9 mouse cellular contexts compared by ENCODE assay signal in the genomic region with DNA sequence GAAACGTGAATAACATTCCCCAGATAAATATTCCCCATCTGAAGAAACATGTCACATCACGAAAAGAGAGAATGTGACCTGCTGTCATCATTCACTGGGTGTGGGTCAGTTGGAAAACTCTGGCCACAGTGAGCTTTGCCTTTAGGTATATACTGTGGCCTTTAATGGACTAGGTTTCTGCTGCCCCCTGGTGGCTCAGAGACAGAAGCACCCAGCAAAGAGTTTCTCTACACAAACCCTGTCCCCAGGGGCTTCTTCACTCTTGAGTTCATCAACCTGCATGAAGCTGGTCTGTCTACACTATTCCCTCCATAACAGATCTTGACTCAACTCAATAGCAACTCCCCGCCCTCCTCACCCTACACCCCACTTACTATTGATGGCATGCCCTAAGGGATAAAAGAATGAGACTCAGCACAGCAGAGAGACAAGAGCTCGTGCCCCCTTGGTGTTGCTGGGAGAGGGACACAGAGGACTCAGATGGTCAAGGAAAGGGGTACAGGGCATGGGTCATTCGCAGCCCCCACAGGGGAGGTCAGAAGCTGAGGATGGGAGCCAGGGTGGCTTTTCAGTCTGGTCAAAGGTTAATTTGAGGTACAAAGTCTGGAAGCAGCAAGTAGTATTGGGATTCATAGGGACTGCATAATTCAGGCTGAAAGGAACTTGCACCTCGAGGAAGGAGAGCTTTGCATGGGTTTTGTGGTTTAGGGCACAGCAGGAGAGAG. TPM values are rescaled to one million over a fixed set of nuclear protein-coding genes. Genes with fewer than 3 reads are reported as not detected.
A peak's percentile ranks its signal among the peaks of the same experiment; 100 is the strongest.
DNase-seq lines count a peak whose midpoint lies in the region; ATAC-seq and TF ChIP-seq lines count a peak whose summit lies in the region.
"Had no signal": no experiment of that assay in that cellular context is flagged by ENCODE, and none has a peak within 500 bp of the region (broad histone marks: within the 10 kb centered on the region; RNA-seq: fewer than 3 reads in every experiment).

No protein-coding gene starts in this region.

- no peak overlapping the region for H3K4me3 ChIP-seq in forebrain, embryonic 13.5 days
- no peak overlapping the region for H3K4me3 ChIP-seq in forebrain, embryonic 15.5 days
- H3K4me3 ChIP-seq in bone marrow, adult 2 months (replicated peaks; ENCODE audit: control insufficient read depth, low read depth, low read length), result no peak overlapping the region
- H3K4me3 ChIP-seq in forebrain, embryonic 14.5 days (ENCODE audit: low read depth, low read length), result no peak overlapping the region
- no peak overlapping the region for H3K4me3 ChIP-seq in intestine, postnatal 0 days (ENCODE audit: low read depth, low read length)
- H3K4me3 ChIP-seq in stomach, embryonic 14.5 days (ENCODE audit: low read depth, low read length), result no peak overlapping the region
- H3K4me3 ChIP-seq: megakaryocyte, embryonic 14.5 days had no signal

- no peak overlapping the region for H3K9ac ChIP-seq in forebrain, embryonic 13.5 days
- H3K9ac ChIP-seq in forebrain, embryonic 15.5 days (replicated peaks), result no peak overlapping the region
- no peak overlapping the region for H3K9ac ChIP-seq in forebrain, embryonic 14.5 days (ENCODE audit: low read length)
- H3K9ac ChIP-seq in intestine, postnatal 0 days (ENCODE audit: low read depth, low read length), result no peak overlapping the region
- H3K9ac ChIP-seq in stomach, embryonic 14.5 days (replicated peaks; ENCODE audit: low read depth, low read length), result no peak overlapping the region

- H3K27me3 ChIP-seq in forebrain, embryonic 13.5 days, result no peaks in the 10 kb centered on the region; the same call in 1 of the 2 replicates
- H3K27me3 ChIP-seq in forebrain, embryonic 15.5 days, result no peaks in the 10 kb centered on the region
- no peaks in the 10 kb centered on the region for H3K27me3 ChIP-seq in forebrain, embryonic 14.5 days (replicated peaks; ENCODE audit: control insufficient read depth, insufficient read depth, low read length)
- no peaks in the 10 kb centered on the region for H3K27me3 ChIP-seq in intestine, postnatal 0 days (replicated peaks; ENCODE audit: control insufficient read depth, insufficient read depth, low read length)
- H3K27me3 ChIP-seq in stomach, embryonic 14.5 days (ENCODE audit: control insufficient read depth, insufficient read depth, low read length), result no peaks in the 10 kb centered on the region

- no peaks in the 10 kb centered on the region for H3K4me1 ChIP-seq in forebrain, embryonic 13.5 days
- H3K4me1 ChIP-seq in forebrain, embryonic 15.5 days, result no peaks in the 10 kb centered on the region
- H3K4me1 ChIP-seq in bone marrow, adult 2 months (ENCODE audit: control insufficient read depth, insufficient read depth, low read length), result no peaks in the 10 kb centered on the region
- H3K4me1 ChIP-seq in forebrain, embryonic 14.5 days (ENCODE audit: control insufficient read depth, insufficient read depth, low read length), result no peaks in the 10 kb centered on the region
- H3K4me1 ChIP-seq in intestine, postnatal 0 days (replicated peaks; ENCODE audit: control insufficient read depth, insufficient read depth, low read length), result no peaks in the 10 kb centered on the region; the same call in 1 of the 2 replicates
- no peaks in the 10 kb centered on the region for H3K4me1 ChIP-seq in stomach, embryonic 14.5 days (ENCODE audit: control insufficient read depth, insufficient read depth, low read length)
- H3K4me1 ChIP-seq: megakaryocyte, embryonic 14.5 days had no signal

- DNase-seq in forebrain, embryonic 14.5 days (ENCODE audit: low spot score), result peak; percentile 77
- peak; percentile 70 for DNase-seq in left cerebral cortex, postnatal 4 days
- peak; percentile 74 for DNase-seq in naive thymus-derived CD4-positive, alpha-beta T cell, adult 2 months (ENCODE audit: low read depth)

- WGBS in forebrain, embryonic 13.5 days, result 30% methylated on average over 6 of the region's 6 CpGs
- 31% methylated on average over 6 of the region's 6 CpGs for WGBS in forebrain, embryonic 15.5 days
- 24% methylated on average over 6 of the region's 6 CpGs for WGBS in bone marrow, adult 2 months
- 28% methylated on average over 6 of the region's 6 CpGs for whole genome bisulfite sequencing in forebrain, embryonic 14.5 days
- WGBS in intestine, postnatal 0 days, result 22% methylated on average over 6 of the region's 6 CpGs
- 23% methylated on average over 6 of the region's 6 CpGs for WGBS in stomach, embryonic 14.5 days

- no peaks in the 10 kb centered on the region for H3K9me3 ChIP-seq in forebrain, embryonic 13.5 days (replicated peaks)
- H3K9me3 ChIP-seq in forebrain, embryonic 15.5 days, result no peaks in the 10 kb centered on the region
- no peaks in the 10 kb centered on the region for H3K9me3 ChIP-seq in forebrain, embryonic 14.5 days (replicated peaks; ENCODE audit: control insufficient read depth, low read length)
- H3K9me3 ChIP-seq in intestine, postnatal 0 days (ENCODE audit: control insufficient read depth), result no peaks in the 10 kb centered on the region
- H3K9me3 ChIP-seq in stomach, embryonic 14.5 days (ENCODE audit: control insufficient read depth, low read depth, low read length), result no peaks in the 10 kb centered on the region

- intact Hi-C loops in left cerebral cortex, postnatal 4 days (cut with DNase I), result loop anchor here (2.0 kb wide), 1 partner anchor 133 kb away; the partner anchor contains the start of gene Eppin

- TF ChIP-seq POLR2A in bone marrow, adult 2 months (IDR thresholded peaks at IDR 0.05; ENCODE audit: borderline replicate concordance, control insufficient read depth, low read depth, low read length), result no peak

- TF ChIP-seq CTCF in bone marrow, adult 2 months (IDR thresholded peaks at IDR 0.05; ENCODE audit: control insufficient read depth, insufficient read depth, low read length), result peak; percentile 77
- TF ChIP-seq CTCF in intestine, postnatal 0 days (IDR thresholded peaks at IDR 0.05; ENCODE audit: low read depth), result peak; percentile 93

- 0 out of 2 replicates have a peak, but pooled peaks have one; percentile 13 for ATAC-seq in forebrain, embryonic 13.5 days
- no peak for ATAC-seq in forebrain, embryonic 15.5 days (replicated peaks)
- ATAC-seq in forebrain, embryonic 14.5 days, result no peak
- ATAC-seq in intestine, postnatal 0 days, result peak; percentile 72
- peak; percentile 67; the same call in 1 of the 2 replicates for ATAC-seq in stomach, embryonic 14.5 days (ENCODE audit: insufficient number of reproducible peaks, insufficient read depth, low FRiP score, low read depth)

- H3K4me2 ChIP-seq in forebrain, embryonic 13.5 days, result no peak overlapping the region
- H3K4me2 ChIP-seq in forebrain, embryonic 15.5 days (replicated peaks), result no peak overlapping the region
- no peak overlapping the region for H3K4me2 ChIP-seq in forebrain, embryonic 14.5 days (ENCODE audit: low read length)
- H3K4me2 ChIP-seq in intestine, postnatal 0 days (replicated peaks; ENCODE audit: low read depth), result no peak overlapping the region
- no peak overlapping the region for H3K4me2 ChIP-seq in stomach, embryonic 14.5 days (replicated peaks; ENCODE audit: low read depth, low read length)

- H3K36me3 ChIP-seq in forebrain, embryonic 13.5 days (ENCODE audit: poor library complexity, severe bottlenecking), result no peaks in the 10 kb centered on the region
- no peaks in the 10 kb centered on the region for H3K36me3 ChIP-seq in forebrain, embryonic 15.5 days
- no peaks in the 10 kb centered on the region for H3K36me3 ChIP-seq in forebrain, embryonic 14.5 days (ENCODE audit: control insufficient read depth, insufficient read depth, low read length)
- no peaks in the 10 kb centered on the region for H3K36me3 ChIP-seq in intestine, postnatal 0 days (ENCODE audit: control insufficient read depth, insufficient read depth)
- H3K36me3 ChIP-seq in stomach, embryonic 14.5 days (ENCODE audit: control insufficient read depth, insufficient read depth, low read length), result no peaks in the 10 kb centered on the region

- no peak overlapping the region for H3K27ac ChIP-seq in forebrain, embryonic 13.5 days
- no peak overlapping the region for H3K27ac ChIP-seq in forebrain, embryonic 15.5 days (replicated peaks)
- H3K27ac ChIP-seq in bone marrow, adult 2 months (ENCODE audit: control insufficient read depth, insufficient read depth, low read depth, low read length, poor library complexity), result no peak overlapping the region
- H3K27ac ChIP-seq in forebrain, embryonic 14.5 days (ENCODE audit: low read depth, low read length), result no peak overlapping the region
- H3K27ac ChIP-seq in intestine, postnatal 0 days (ENCODE audit: low read depth, low read length), result no peak overlapping the region
- H3K27ac ChIP-seq in stomach, embryonic 14.5 days (ENCODE audit: low read length), result no peak overlapping the region

RNA-seq across cellular contexts. Expression of gene Spint5, which starts 11.0 kb away (rescaled TPM):
- not detected in 2 replicates for polyA plus RNA-seq in forebrain, embryonic 13.5 days (2015; fragmentation: Nextera tagmentation; extraction: Ambion mirVana)
- not detected in 2 replicates for polyA plus RNA-seq in forebrain, embryonic 15.5 days (2015; fragmentation: Nextera tagmentation; extraction: Ambion mirVana)
- not detected in 2 replicates for polyA plus RNA-seq in bone marrow, adult 2 months (2011; ENCODE audit: insufficient read depth, insufficient read length, low replicate concordance, missing spikeins)
- polyA plus RNA-seq in forebrain, embryonic 14.5 days (2014; fragmentation: Nextera tagmentation; extraction: Ambion mirVana), result not detected in 2 replicates
- not detected in 2 replicates for polyA plus RNA-seq in intestine, postnatal 0 days (2015; fragmentation: Nextera tagmentation; extraction: Ambion mirVana)
- not detected for total RNA-seq in left cerebral cortex, postnatal 4 days (2021)
- not detected in 2 replicates for polyA plus RNA-seq in stomach, embryonic 14.5 days (2014; fragmentation: Nextera tagmentation; extraction: Ambion mirVana)

RNA-seq across cellular contexts. Expression of gene Wfdc3, which starts 19.7 kb away (rescaled TPM):
- polyA plus RNA-seq in forebrain, embryonic 13.5 days (2015; fragmentation: Nextera tagmentation; extraction: Ambion mirVana), result 0.92 and 1.4 TPM in 2 replicates
- 1.1 and 1.7 TPM in 2 replicates for polyA plus RNA-seq in forebrain, embryonic 15.5 days (2015; fragmentation: Nextera tagmentation; extraction: Ambion mirVana)
- 2.1 and 2.2 TPM in 2 replicates for polyA plus RNA-seq in bone marrow, adult 2 months (2011; ENCODE audit: insufficient read depth, insufficient read length, low replicate concordance, missing spikeins)
- polyA plus RNA-seq in forebrain, embryonic 14.5 days (2014; fragmentation: Nextera tagmentation; extraction: Ambion mirVana), result 0.35 and 0.77 TPM in 2 replicates
- polyA plus RNA-seq in intestine, postnatal 0 days (2015; fragmentation: Nextera tagmentation; extraction: Ambion mirVana), result 0.85 and 0.95 TPM in 2 replicates
- 1 to 10 TPM in 1 of 2 experiments, under 1 TPM in 1; 0.60 to 1.1 TPM for total RNA-seq in left cerebral cortex, postnatal 4 days (2021)
- polyA plus RNA-seq in stomach, embryonic 14.5 days (2014; fragmentation: Nextera tagmentation; extraction: Ambion mirVana), result 0.78 and 0.95 TPM in 2 replicates

RNA-seq across cellular contexts. Expression of gene Dnttip1, which starts 19.7 kb away (rescaled TPM):
- polyA plus RNA-seq in forebrain, embryonic 13.5 days (2015; fragmentation: Nextera tagmentation; extraction: Ambion mirVana), result 75.2 and 80.2 TPM in 2 replicates
- 73.9 and 74.9 TPM in 2 replicates for polyA plus RNA-seq in forebrain, embryonic 15.5 days (2015; fragmentation: Nextera tagmentation; extraction: Ambion mirVana)
- 35.3 and 47.6 TPM in 2 replicates for polyA plus RNA-seq in bone marrow, adult 2 months (2011; ENCODE audit: insufficient read depth, insufficient read length, low replicate concordance, missing spikeins)
- 62.2 and 64.9 TPM in 2 replicates for polyA plus RNA-seq in forebrain, embryonic 14.5 days (2014; fragmentation: Nextera tagmentation; extraction: Ambion mirVana)
- 39.4 and 43.3 TPM in 2 replicates for polyA plus RNA-seq in intestine, postnatal 0 days (2015; fragmentation: Nextera tagmentation; extraction: Ambion mirVana)
- total RNA-seq in left cerebral cortex, postnatal 4 days (2021), result 10 to 100 TPM; 35.8 to 38.1 TPM
- polyA plus RNA-seq in stomach, embryonic 14.5 days (2014; fragmentation: Nextera tagmentation; extraction: Ambion mirVana), result 64.0 and 69.8 TPM in 2 replicates

RNA-seq across cellular contexts. Expression of gene Spint4, which starts 27.8 kb away (rescaled TPM):
- polyA plus RNA-seq in forebrain, embryonic 13.5 days (2015; fragmentation: Nextera tagmentation; extraction: Ambion mirVana), result not detected in 2 replicates
- polyA plus RNA-seq in forebrain, embryonic 15.5 days (2015; fragmentation: Nextera tagmentation; extraction: Ambion mirVana), result not detected in 2 replicates
- polyA plus RNA-seq in bone marrow, adult 2 months (2011; ENCODE audit: insufficient read depth, insufficient read length, low replicate concordance, missing spikeins), result not detected in 2 replicates
- not detected in 2 replicates for polyA plus RNA-seq in forebrain, embryonic 14.5 days (2014; fragmentation: Nextera tagmentation; extraction: Ambion mirVana)
- not detected in 2 replicates for polyA plus RNA-seq in intestine, postnatal 0 days (2015; fragmentation: Nextera tagmentation; extraction: Ambion mirVana)
- total RNA-seq in left cerebral cortex, postnatal 4 days (2021), result not detected
- polyA plus RNA-seq in stomach, embryonic 14.5 days (2014; fragmentation: Nextera tagmentation; extraction: Ambion mirVana), result not detected in 2 replicates

RNA-seq across cellular contexts. Expression of gene Wfdc13, which starts 41.1 kb away (rescaled TPM):
- not detected in 2 replicates for polyA plus RNA-seq in forebrain, embryonic 13.5 days (2015; fragmentation: Nextera tagmentation; extraction: Ambion mirVana)
- not detected in 2 replicates for polyA plus RNA-seq in forebrain, embryonic 15.5 days (2015; fragmentation: Nextera tagmentation; extraction: Ambion mirVana)
- not detected in 2 replicates for polyA plus RNA-seq in bone marrow, adult 2 months (2011; ENCODE audit: insufficient read depth, insufficient read length, low replicate concordance, missing spikeins)
- polyA plus RNA-seq in forebrain, embryonic 14.5 days (2014; fragmentation: Nextera tagmentation; extraction: Ambion mirVana), result not detected in 2 replicates
- 0.14 and 0.18 TPM in 2 replicates for polyA plus RNA-seq in intestine, postnatal 0 days (2015; fragmentation: Nextera tagmentation; extraction: Ambion mirVana)
- not detected for total RNA-seq in left cerebral cortex, postnatal 4 days (2021)
- polyA plus RNA-seq in stomach, embryonic 14.5 days (2014; fragmentation: Nextera tagmentation; extraction: Ambion mirVana), result 2.4 and 2.5 TPM in 2 replicates

Comparison
In these comparisons a context has a peak if more than half of its experiments do, and no peak if none do; other contexts are left out.
1. ATAC-seq: peak in forebrain, embryonic 13.5 days (single experiment), intestine, postnatal 0 days (single experiment) and stomach, embryonic 14.5 days (single experiment); none in forebrain, embryonic 15.5 days (single experiment) and forebrain, embryonic 14.5 days (single experiment).
2. Peak in every context shown above with its lines, with median percentiles within 50 percentile points of each other: DNase-seq.